Mouse (Mus musculus) limb, embryonic 11.5 days (tissue): ENCODE results near the gene Tmem179. TPM values are rescaled to one million over a fixed set of nuclear protein-coding genes. Genes with fewer than 3 reads are reported as not detected.
A peak's percentile ranks its signal among the peaks of the same experiment; 100 is the strongest.

ENCODE experiments used
- ATAC-seq: fragments of 200-750 bp; cut with Nextera tagmentation; 2 replicates; pipeline ENCODE4 v1.8.0; 2017; ENCODE audit warnings: low read depth; ENCODE audit not compliant: insufficient number of reproducible peaks, low FRiP score, low TSS enrichment
- DNase-seq: peaks from one replicate; pipeline ENCODE4 v3.0.0-alpha.2; 2015; ENCODE audit warnings: low spot score
- H3K27ac ChIP-seq: fragments of 300-500 bp; sonication (generic); replicated peaks from 2 replicates; pipeline ENCODE4 v1.5.1; 2014; ENCODE audit warnings: low read depth, mild to moderate bottlenecking, low read length
- H3K27me3 ChIP-seq: fragments of 300-500 bp; sonication (generic); 2 replicates; pipeline ENCODE4 v1.6.1; 2014; ENCODE audit warnings: mild to moderate bottlenecking, low read length, mixed read lengths; ENCODE audit not compliant: control insufficient read depth, insufficient read depth
- H3K36me3 ChIP-seq: fragments of 300-500 bp; sonication (generic); 2 replicates; pipeline ENCODE4 v1.6.1; 2014; ENCODE audit warnings: mild to moderate bottlenecking, low read length, moderate library complexity, mixed read lengths; ENCODE audit not compliant: control insufficient read depth, insufficient read depth
- H3K4me1 ChIP-seq: fragments of 300-500 bp; sonication (generic); 2 replicates; pipeline ENCODE4 v1.6.1; 2014; ENCODE audit warnings: low read length, mixed read lengths; ENCODE audit not compliant: control insufficient read depth, insufficient read depth
- H3K4me2 ChIP-seq: fragments of 300-500 bp; sonication (generic); 2 replicates; pipeline ENCODE4 v1.6.1; 2014; ENCODE audit warnings: low read depth, mild to moderate bottlenecking, moderate library complexity; ENCODE audit not compliant: severe bottlenecking
- H3K4me3 ChIP-seq: fragments of 300-500 bp; sonication (generic); 2 replicates; pipeline ENCODE4 v1.5.1; 2014; ENCODE audit warnings: low read depth, low read length
- H3K9ac ChIP-seq: fragments of 300-500 bp; sonication (generic); 2 replicates; pipeline ENCODE4 v1.6.1; 2014; ENCODE audit warnings: mild to moderate bottlenecking, low read length
- H3K9me3 ChIP-seq: fragments of 300-500 bp; sonication (generic); 2 replicates; pipeline ENCODE4 v1.6.1; 2016; ENCODE audit warnings: low read length; ENCODE audit not compliant: control insufficient read depth
- WGBS: fragments of 180-500 bp; shearing (Covaris S2); extraction: QIAGEN DNeasy Blood & Tissue Kit; methylation state at CpG from one replicate; pipeline ENCODE4 v1.1.7; 2014; 5-methylcytosine and 5-hydroxymethylcytosine counted together
- polyA plus RNA-seq: library from polyadenylated mRNA; unstranded; fragments of >200 nt; fragmentation: Nextera tagmentation; extraction: Ambion mirVana; gene quantifications from 2 replicates; pipeline ENCODE4 v1.2.1, GENCODE M21; 2014

Tmem179 gene
- polyA plus RNA-seq, 1 experiment from 2014 or later: 0.16 TPM

DNA sequence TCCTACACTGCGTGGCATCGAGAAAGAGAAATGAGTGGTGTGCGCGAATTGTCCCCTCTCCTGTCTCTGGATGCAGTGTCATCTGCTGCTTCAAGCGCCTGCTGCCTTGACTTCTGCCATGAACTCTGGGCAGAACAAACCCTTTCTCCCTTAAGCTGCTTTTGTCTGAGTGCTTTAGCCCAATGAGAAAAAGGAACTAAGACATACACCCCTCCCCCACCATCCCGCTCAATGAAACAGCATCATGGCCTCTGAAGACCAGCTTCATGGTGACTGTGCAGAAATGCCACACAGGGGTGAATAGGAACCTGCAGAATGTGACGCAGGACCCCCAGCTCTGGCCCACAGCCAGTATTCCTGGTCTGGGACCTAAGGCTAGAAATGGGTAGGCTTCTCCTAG lies 47.2 kb downstream of the Tmem179 start:
- Histone ChIP-seq H3K4me1 (peaks cover 8% of the 10 kb centered on the region), H3K4me2 (no peak overlapping the region), H3K27ac (no peak overlapping the region), H3K27me3 (0 out of 2 replicates have a peak, but pooled peaks cover 3% of the 10 kb centered on the region), H3K4me3 (no peak overlapping the region), H3K9me3 (no peaks in the 10 kb centered on the region), H3K9ac (no peak overlapping the region), H3K36me3 (no peaks in the 10 kb centered on the region)
- WGBS: 92% methylated on average over 7 of the region's 7 CpGs
- no peak for DNase-seq
- no peak for ATAC-seq

DNA sequence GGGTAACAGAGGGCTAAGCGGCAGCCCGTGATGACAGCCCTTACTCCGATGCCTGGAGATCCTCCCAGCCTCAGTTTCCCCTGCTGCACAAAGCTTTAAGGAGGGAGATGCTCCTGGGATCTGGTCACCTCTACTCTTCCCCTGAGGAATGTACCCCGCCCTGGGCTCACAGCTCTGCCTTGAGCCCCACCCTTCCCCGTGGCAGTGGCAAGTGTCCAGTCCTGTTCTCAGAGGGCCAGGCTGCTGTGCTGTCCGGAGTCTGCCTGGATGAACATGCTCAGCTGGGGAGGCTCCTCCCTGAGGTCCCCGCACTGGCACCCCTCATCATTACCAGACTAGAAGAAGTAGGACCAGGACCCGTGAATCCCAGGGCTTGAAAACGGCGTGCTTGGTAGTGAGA lies 49.2 kb downstream of the Tmem179 start:
- Histone ChIP-seq H3K27ac (no peak overlapping the region), H3K4me3 (no peak overlapping the region), H3K36me3 (no peaks in the 10 kb centered on the region), H3K9me3 (no peaks in the 10 kb centered on the region), H3K4me2 (no peak overlapping the region), H3K9ac (no peak overlapping the region), H3K27me3 (no peaks in the 10 kb centered on the region), H3K4me1 (peaks cover 11% of the 10 kb centered on the region)
- 80% methylated on average over 10 of the region's 10 CpGs for WGBS
- DNase-seq (no peak), ATAC-seq (no peak)

DNA sequence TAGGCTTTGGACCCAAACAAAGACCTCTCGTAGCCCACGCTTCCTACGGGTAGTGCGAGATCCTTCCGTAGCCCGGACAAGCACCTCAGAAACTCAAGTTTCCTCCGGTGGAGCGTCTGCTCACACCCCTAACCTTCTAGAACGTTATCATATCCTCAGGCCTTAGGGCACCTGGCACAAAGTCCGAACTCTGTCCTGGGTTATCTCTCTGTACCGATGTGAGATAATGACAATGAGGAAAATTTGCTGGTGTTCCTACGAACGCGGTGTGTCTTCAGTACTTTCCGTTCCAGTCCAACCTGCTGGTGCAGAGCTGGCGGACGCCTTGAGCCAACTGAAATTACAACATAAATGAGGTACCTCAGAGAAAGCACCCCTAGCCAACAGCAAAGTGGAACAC lies 50.6 kb downstream of the Tmem179 start:
- Histone ChIP-seq H3K36me3 (no peaks in the 10 kb centered on the region), H3K4me1 (peaks cover 17% of the 10 kb centered on the region), H3K27ac (no peak overlapping the region), H3K4me2 (no peak overlapping the region), H3K27me3 (no peaks in the 10 kb centered on the region), H3K4me3 (no peak overlapping the region), H3K9me3 (no peaks in the 10 kb centered on the region), H3K9ac (no peak overlapping the region)
- 93% methylated on average over 17 of the region's 17 CpGs for WGBS
- no peak for ATAC-seq
- DNase-seq: no peak

DNA sequence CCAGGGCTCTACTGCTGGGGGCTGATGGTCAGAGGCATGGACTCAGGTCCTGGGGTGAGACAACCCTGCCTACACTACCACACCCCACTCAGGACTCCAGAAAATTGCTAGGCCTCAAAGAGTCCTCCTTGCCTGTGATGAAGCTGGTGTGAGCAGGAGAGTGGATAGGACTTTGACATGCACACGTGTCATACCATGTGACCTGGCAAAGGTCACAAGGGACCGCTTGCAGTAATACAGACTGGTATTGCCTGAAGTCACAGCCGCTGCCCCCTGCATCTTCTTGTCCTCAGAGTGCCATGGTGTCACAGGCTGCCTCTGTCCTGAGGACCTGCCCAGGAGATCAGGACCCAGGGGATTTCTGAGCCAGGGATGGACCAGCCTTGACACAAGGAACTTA lies 52.0 kb downstream of the Tmem179 start:
- no peak overlapping the region for H3K4me2 ChIP-seq
- H3K4me1 ChIP-seq: peaks cover 20% of the 10 kb centered on the region
- H3K9me3 ChIP-seq: no peaks in the 10 kb centered on the region
- WGBS: 72% methylated on average over 3 of the region's 3 CpGs
- H3K27me3 ChIP-seq: no peaks in the 10 kb centered on the region
- no peak overlapping the region for H3K4me3 ChIP-seq
- no peak overlapping the region for H3K9ac ChIP-seq
- H3K36me3 ChIP-seq: no peaks in the 10 kb centered on the region
- no peak for ATAC-seq
- 0 out of 2 replicates have a peak overlapping the region, but pooled peaks have one; percentile 2 for H3K27ac ChIP-seq
- no peak for DNase-seq

DNA sequence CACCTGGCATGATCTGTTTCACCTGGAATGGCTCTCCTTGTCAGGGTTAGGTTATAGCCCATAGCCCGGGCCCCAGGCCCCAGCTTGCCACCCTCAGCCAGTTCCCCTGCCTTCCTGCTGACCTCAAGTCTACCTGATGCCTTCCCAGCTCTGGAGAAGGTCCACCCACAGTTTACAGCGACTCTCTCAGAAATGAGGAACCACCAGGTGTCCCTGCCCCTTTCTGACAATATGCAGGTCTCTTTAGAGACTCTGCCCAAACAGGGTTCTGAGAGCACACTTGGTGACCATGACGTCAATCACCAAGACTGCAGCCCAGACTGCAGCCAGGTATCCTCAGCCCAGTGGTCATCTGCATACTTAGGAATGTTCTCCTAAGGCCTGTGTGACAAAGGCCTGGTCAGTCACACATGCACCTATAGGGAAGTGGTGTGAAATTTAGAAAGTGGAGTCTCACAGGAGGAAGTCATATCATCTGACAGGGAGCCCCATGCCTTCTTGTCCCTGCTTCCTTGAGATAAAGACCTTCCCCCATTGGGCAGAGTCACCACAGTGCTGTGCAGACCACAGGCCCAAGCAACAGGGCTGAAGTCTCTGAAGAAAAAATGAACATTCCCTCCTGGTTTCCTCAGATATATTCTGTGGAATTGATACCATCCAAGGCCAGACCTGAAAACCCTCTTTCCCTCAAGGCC lies 52.6 kb downstream of the Tmem179 start:
- no peak for ATAC-seq
- Histone ChIP-seq H3K27ac (no peak overlapping the region), H3K36me3 (no peaks in the 10 kb centered on the region), H3K27me3 (no peaks in the 10 kb centered on the region), H3K4me3 (no peak overlapping the region), H3K9me3 (no peaks in the 10 kb centered on the region), H3K4me1 (peaks cover 20% of the 10 kb centered on the region), H3K4me2 (no peak overlapping the region), H3K9ac (no peak overlapping the region)
- no peak for DNase-seq
- WGBS: 83% methylated on average over 3 of the region's 3 CpGs

DNA sequence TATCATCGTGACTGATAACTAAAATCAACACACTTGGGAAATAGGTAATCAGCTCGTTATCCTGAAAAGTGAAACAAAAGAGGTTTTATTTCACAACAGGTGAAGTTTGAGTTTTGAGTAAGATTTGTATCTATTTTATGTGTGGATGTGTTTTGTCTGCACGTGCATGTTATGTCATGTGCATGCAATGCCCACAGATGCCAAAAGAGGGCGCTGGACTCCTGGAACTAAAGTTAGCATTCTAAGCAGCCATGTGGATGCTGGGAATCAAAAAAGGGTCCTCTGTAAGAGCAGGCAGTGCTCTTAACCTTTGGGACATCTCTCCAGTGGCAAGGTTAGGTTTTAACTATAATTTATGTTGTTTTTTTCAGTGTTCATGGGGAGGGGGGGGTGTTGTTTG lies 53.3 kb downstream of the Tmem179 start:
- H3K4me1 ChIP-seq: peaks cover 20% of the 10 kb centered on the region
- no peak overlapping the region for H3K4me2 ChIP-seq
- no peak overlapping the region for H3K4me3 ChIP-seq
- no peak for ATAC-seq
- H3K27ac ChIP-seq: no peak overlapping the region
- no peak overlapping the region for H3K9ac ChIP-seq
- DNase-seq: no peak
- H3K9me3 ChIP-seq: no peaks in the 10 kb centered on the region
- no peaks in the 10 kb centered on the region for H3K36me3 ChIP-seq
- no peaks in the 10 kb centered on the region for H3K27me3 ChIP-seq
- 79% methylated on average over 4 of the region's 4 CpGs for WGBS

DNA sequence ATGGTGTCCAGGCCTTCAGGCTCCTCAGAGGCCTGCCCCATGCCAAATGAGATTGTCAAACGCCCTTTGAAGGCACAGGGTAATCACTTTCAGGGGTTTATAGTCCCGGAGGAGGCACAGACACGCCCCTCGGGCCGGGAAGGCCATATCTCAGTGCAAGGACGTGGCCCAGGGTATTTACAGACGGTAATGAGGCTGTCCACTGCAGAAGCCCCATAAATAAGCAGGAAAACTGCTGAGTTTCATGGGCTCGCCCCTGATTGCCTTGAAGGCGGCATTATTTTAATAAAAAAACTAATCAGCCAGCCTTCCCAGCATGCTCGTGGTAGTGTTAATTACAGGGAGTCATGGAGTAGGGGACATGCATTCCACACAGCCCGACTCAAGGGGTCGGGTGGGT lies 54.1 kb downstream of the Tmem179 start:
- H3K36me3 ChIP-seq: no peaks in the 10 kb centered on the region
- H3K4me2 ChIP-seq: no peak overlapping the region
- H3K27ac ChIP-seq: peak overlapping the region; percentile 25; the same call in 1 of the 2 replicates
- no peaks in the 10 kb centered on the region for H3K9me3 ChIP-seq
- H3K4me3 ChIP-seq: no peak overlapping the region
- H3K9ac ChIP-seq: no peak overlapping the region
- ATAC-seq (peak; percentile 37; the same call in 1 of the 2 replicates), DNase-seq (peak; percentile 56)
- H3K4me1 ChIP-seq: peaks cover 20% of the 10 kb centered on the region
- WGBS: 15% methylated on average over 12 of the region's 12 CpGs
- H3K27me3 ChIP-seq: no peaks in the 10 kb centered on the region

DNA sequence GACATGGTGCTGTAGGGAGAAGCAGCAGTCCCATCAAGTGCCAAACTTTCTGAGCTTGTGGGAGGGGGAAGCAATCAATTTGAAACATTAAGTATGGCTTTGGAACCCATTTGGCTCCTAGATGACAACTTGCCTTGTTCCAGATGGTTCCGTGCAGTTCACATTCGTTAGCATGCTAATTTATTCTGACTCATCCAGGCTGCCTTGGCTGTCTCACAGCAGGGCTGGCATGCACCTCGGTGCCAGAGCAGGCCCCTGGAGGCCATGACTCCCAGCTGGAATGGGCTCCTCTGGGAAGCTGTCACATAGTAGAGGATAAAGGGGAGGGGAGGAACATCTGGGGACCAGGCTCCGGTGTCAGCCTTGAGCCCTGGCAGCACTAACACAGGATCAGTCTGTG lies 58.7 kb downstream of the Tmem179 start:
- no peak overlapping the region for H3K27ac ChIP-seq
- no peaks in the 10 kb centered on the region for H3K36me3 ChIP-seq
- H3K4me2 ChIP-seq: no peak overlapping the region
- 39% methylated on average over 4 of the region's 4 CpGs for WGBS
- ATAC-seq (no peak), DNase-seq (no peak)
- H3K9me3 ChIP-seq: no peaks in the 10 kb centered on the region
- no peak overlapping the region for H3K4me3 ChIP-seq
- no peaks in the 10 kb centered on the region for H3K27me3 ChIP-seq
- no peak overlapping the region for H3K9ac ChIP-seq
- peaks cover 14% of the 10 kb centered on the region for H3K4me1 ChIP-seq
